8 mouse cellular contexts compared by ENCODE assay signal in the genomic region with DNA sequence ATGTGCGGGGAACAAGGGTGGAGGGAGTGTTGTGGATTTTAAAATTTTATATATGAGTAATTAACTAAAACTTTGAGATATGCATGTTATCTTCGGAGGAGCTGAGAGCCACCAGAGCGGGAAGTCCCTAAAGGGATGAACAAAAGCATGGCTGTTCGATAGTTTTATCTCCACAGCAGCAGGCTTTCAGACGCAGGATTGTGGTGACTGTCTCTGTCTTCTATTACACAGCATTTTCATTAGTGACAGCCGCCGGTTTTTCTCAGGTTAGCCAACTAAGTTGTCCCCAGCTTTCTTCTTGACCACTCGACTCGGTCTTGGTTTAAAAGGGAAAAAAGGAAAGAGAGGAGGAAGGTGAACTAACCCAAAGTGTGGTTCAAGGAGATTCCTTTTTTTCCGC. TPM values are rescaled to one million over a fixed set of nuclear protein-coding genes. Genes with fewer than 3 reads are reported as not detected.
DNase-seq lines count a peak whose midpoint lies in the region; ATAC-seq and TF ChIP-seq lines count a peak whose summit lies in the region.

No protein-coding gene starts in this region.

- no peaks in the 10 kb centered on the region for H3K9me3 ChIP-seq in heart, embryonic 11.5 days (replicated peaks; ENCODE audit: control insufficient read depth, low read length)
- no peaks in the 10 kb centered on the region for H3K9me3 ChIP-seq in ES-E14 (ENCODE audit: control insufficient read depth, insufficient read depth, low read depth, low read length)
- H3K9me3 ChIP-seq in forebrain, embryonic 14.5 days (replicated peaks; ENCODE audit: control insufficient read depth, low read length), result no peaks in the 10 kb centered on the region
- no peaks in the 10 kb centered on the region for H3K9me3 ChIP-seq in liver, embryonic 16.5 days (replicated peaks; ENCODE audit: control insufficient read depth, low read length)

- peak overlapping the region; percentile 89 for H3K4me3 ChIP-seq in heart, embryonic 11.5 days (ENCODE audit: low read depth, low read length)
- H3K4me3 ChIP-seq in ES-E14 (ENCODE audit: insufficient read depth in 1 of 2, low read depth in 1 of 2, low read length in 2 of 2, poor library complexity in 1 of 2, severe bottlenecking in 1 of 2), result peak overlapping the region; percentile 62 to 66; a peak in 3 of 4 replicates
- peak overlapping the region; percentile 57 for H3K4me3 ChIP-seq in forebrain, embryonic 14.5 days (ENCODE audit: low read depth, low read length)
- peak overlapping the region; percentile 92 for H3K4me3 ChIP-seq in liver, embryonic 16.5 days (ENCODE audit: low read depth, low read length)

- H3K4me1 ChIP-seq in heart, embryonic 11.5 days (ENCODE audit: control insufficient read depth, insufficient read depth, low read length), result peaks cover 20% of the 10 kb centered on the region
- peaks cover 4 to 5% of the 10 kb centered on the region in 2 experiments; a peak in 2 of 4 replicates for H3K4me1 ChIP-seq in ES-E14 (ENCODE audit: control insufficient read depth in 2 of 2, insufficient read depth in 2 of 2, low read length in 2 of 2, poor library complexity in 1 of 2)
- peaks cover 23% of the 10 kb centered on the region for H3K4me1 ChIP-seq in forebrain, embryonic 14.5 days (ENCODE audit: control insufficient read depth, insufficient read depth, low read length)
- peaks cover 32% of the 10 kb centered on the region for H3K4me1 ChIP-seq in liver, embryonic 16.5 days (ENCODE audit: control insufficient read depth, low read depth, low read length)

- peak overlapping the region; percentile 74 for H3K4me2 ChIP-seq in heart, embryonic 11.5 days
- H3K4me2 ChIP-seq in forebrain, embryonic 14.5 days (ENCODE audit: low read length), result peak overlapping the region; percentile 56
- peak overlapping the region; percentile 94 for H3K4me2 ChIP-seq in liver, embryonic 16.5 days (ENCODE audit: low read depth, low read length)

- ATAC-seq in heart, embryonic 11.5 days (replicated peaks; ENCODE audit: insufficient number of reproducible peaks, low FRiP score, low TSS enrichment), result no peak
- ATAC-seq in forebrain, embryonic 14.5 days, result no peak
- no peak for ATAC-seq in liver, embryonic 16.5 days (ENCODE audit: low read depth)

- DNase-seq in heart, adult 18-20 months, result no peak
- DNase-seq in ES-E14 (ENCODE audit: low read depth, low spot score), result no peak
- no peak for DNase-seq in forebrain, embryonic 14.5 days (ENCODE audit: low spot score)
- DNase-seq in yolk sac, embryonic 10.5 days (ENCODE audit: low spot score), result no peak
- no peak for DNase-seq in layer of hippocampus, postnatal 14 days (ENCODE audit: low spot score in 2 of 2)
- no peak for DNase-seq in frontal cortex, postnatal 10 days (ENCODE audit: low spot score in 2 of 2)

- H3K27ac ChIP-seq in heart, embryonic 11.5 days (ENCODE audit: low read depth, low read length), result peak overlapping the region; percentile 93
- H3K27ac ChIP-seq in ES-E14 (ENCODE audit: insufficient read depth, low read depth, low read length, poor library complexity, severe bottlenecking), result no peak overlapping the region
- H3K27ac ChIP-seq in forebrain, embryonic 14.5 days (ENCODE audit: low read depth, low read length), result peak overlapping the region; percentile 15
- H3K27ac ChIP-seq in liver, embryonic 16.5 days (ENCODE audit: low read length), result peak overlapping the region; percentile 89

- WGBS in heart, embryonic 11.5 days (ENCODE audit: insufficient replicate concordance), result 9% methylated on average over 10 of the region's 10 CpGs
- 17% methylated on average over 10 of the region's 10 CpGs for WGBS in forebrain, embryonic 14.5 days
- 5% methylated on average over 10 of the region's 10 CpGs for WGBS in liver, embryonic 16.5 days (ENCODE audit: insufficient replicate concordance)

- H3K9ac ChIP-seq in heart, embryonic 11.5 days (ENCODE audit: low read depth, low read length), result peak overlapping the region; percentile 77
- H3K9ac ChIP-seq in ES-E14 (ENCODE audit: insufficient read depth, low read depth, low read length, poor library complexity, severe bottlenecking), result peak overlapping the region; percentile 60; the same call in 1 of the 2 replicates
- peak overlapping the region; percentile 65 for H3K9ac ChIP-seq in forebrain, embryonic 14.5 days (ENCODE audit: low read length)
- H3K9ac ChIP-seq in liver, embryonic 16.5 days (ENCODE audit: low read depth, low read length), result peak overlapping the region; percentile 83

- in situ Hi-C loops in ES-E14 (cut with MboI; ENCODE audit: low sequenced_read_pairs in 2 of 2, unreplicated experiment in 2 of 2), result no loop called here

- H3K27me3 ChIP-seq in heart, embryonic 11.5 days (ENCODE audit: control insufficient read depth, insufficient read depth, low read length), result no peaks in the 10 kb centered on the region
- no peaks in the 10 kb centered on the region; the same call in 1 of the 2 replicates for H3K27me3 ChIP-seq in forebrain, embryonic 14.5 days (replicated peaks; ENCODE audit: control insufficient read depth, insufficient read depth, low read length)
- no peaks in the 10 kb centered on the region for H3K27me3 ChIP-seq in liver, embryonic 16.5 days (ENCODE audit: control insufficient read depth, insufficient read depth, low read depth, low read length)

- H3K36me3 ChIP-seq in heart, embryonic 11.5 days (ENCODE audit: control insufficient read depth, insufficient read depth, low read length), result no peaks in the 10 kb centered on the region
- no peaks in the 10 kb centered on the region for H3K36me3 ChIP-seq in ES-E14 (ENCODE audit: control insufficient read depth, insufficient read depth, low read length, poor library complexity, severe bottlenecking)
- no peaks in the 10 kb centered on the region for H3K36me3 ChIP-seq in forebrain, embryonic 14.5 days (ENCODE audit: control insufficient read depth, insufficient read depth, low read length)
- no peaks in the 10 kb centered on the region for H3K36me3 ChIP-seq in liver, embryonic 16.5 days (ENCODE audit: control insufficient read depth, insufficient read depth)

TF ChIP-seq in ES-E14, 5 proteins besides CTCF, POLR2A, EP300 and RAD21:
- TF ChIP-seq ZC3H11A (IDR thresholded peaks at IDR 0.05; ENCODE audit: borderline replicate concordance, low read depth, low read length) (no peak), CHD2 (IDR thresholded peaks at IDR 0.05; ENCODE audit: low read depth, low read length) (no peak), ZNF384 (IDR thresholded peaks at IDR 0.05; ENCODE audit: low read depth, low read length) (no peak), MAFK (IDR thresholded peaks at IDR 0.05; ENCODE audit: insufficient read depth, low read depth, low read length) (no peak), HCFC1 (IDR thresholded peaks at IDR 0.05; ENCODE audit: borderline replicate concordance, insufficient read depth, low read length) (no peak)
TF ChIP-seq in ES-E14: peak in this region for 0.

RNA-seq across cellular contexts. Expression of a gene that starts 0.7 kb away (rescaled TPM):
- 25.7 and 33.0 TPM in 2 replicates for polyA plus RNA-seq in heart, embryonic 11.5 days (2014; fragmentation: Nextera tagmentation; extraction: Ambion mirVana)
- 10 to 100 TPM; 61.3 to 70.5 TPM for total RNA-seq in heart, adult 18-20 months (2021)
- 15.8 and 16.7 TPM in 2 replicates for total RNA-seq in ES-E14 (2012; rRNA removed)
- polyA plus RNA-seq in forebrain, embryonic 14.5 days (2014; fragmentation: Nextera tagmentation; extraction: Ambion mirVana), result 29.9 and 40.9 TPM in 2 replicates
- 9.6 and 10.2 TPM in 2 replicates for polyA plus RNA-seq in liver, embryonic 16.5 days (2015; fragmentation: Nextera tagmentation; extraction: Ambion mirVana)
- 10 to 100 TPM; 77.3 to 83.6 TPM for total RNA-seq in layer of hippocampus, postnatal 14 days (2021)
